Mouse (Mus musculus) spleen, adult 2 months (tissue): ENCODE results near the gene Naa10.
A peak's percentile ranks its signal among the peaks of the same experiment; 100 is the strongest.

Experiments used
- CTCF ChIP-seq: fragments of 200-500 bp; IDR thresholded peaks from 2 replicates; pipeline ENCODE4 v1.5.1; 2011; ENCODE audit warnings: mild to moderate bottlenecking, inconsistent platforms; ENCODE audit not compliant: insufficient read depth, insufficient read length, insufficient replicate concordance; ENCODE audit errors: extremely low read depth
- POLR2A ChIP-seq: fragments of 200-500 bp; IDR thresholded peaks from 2 replicates; pipeline ENCODE4 v1.6.1; 2011; ENCODE audit warnings: low read depth, low read length, inconsistent platforms

DNA sequence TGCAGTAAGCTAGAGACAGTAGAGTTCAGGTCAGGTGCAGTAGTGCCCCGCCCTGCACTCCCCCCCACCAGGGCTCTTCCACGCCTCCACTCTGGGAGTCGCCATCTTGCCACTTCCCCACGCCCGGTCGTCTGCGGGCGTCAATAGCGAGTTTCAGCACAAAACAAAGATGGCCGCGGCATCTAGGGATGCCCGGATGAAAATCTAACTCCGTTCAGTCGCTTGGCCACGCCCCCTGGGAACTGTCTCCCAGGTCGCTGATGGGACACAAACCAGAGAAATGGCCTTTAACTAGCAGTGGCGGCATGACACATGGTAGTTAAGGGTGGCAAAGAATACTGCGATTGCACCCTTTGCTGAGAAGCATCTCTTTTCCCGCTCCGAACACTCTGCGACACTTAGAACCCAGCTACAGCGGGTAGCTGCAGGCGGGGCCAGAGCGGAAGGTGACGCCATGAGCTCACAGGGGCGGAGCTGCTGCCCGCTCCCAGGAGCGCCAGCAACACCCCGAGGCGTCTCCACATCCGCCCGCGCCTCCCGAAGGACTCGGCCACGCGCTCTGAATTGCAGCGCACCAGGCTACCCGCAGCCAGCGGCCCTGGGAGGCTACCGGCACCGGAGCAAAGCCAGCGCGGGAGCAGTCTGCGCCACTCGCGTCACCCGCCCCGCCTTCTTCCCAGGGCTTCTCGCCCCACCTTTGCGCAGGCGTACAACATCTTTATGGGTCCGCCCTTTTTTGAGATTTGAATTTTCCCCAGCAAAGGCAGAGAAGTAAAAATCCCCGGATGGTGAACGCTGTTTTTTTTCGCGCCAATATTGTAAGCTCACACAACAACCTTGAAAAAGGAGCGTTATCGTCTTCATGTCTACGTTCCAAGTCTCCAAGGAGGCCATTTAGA lies 45.7 kb upstream of the Naa10 start:
- TF ChIP-seq POLR2A = peak; percentile 32; the same call in 1 of the 2 replicates
- no peak for TF ChIP-seq CTCF
